Mouse (Mus musculus) CH12.LX (cell line): ENCODE measurements around the gene Mylk3. TPM values are rescaled to one million over a fixed set of nuclear protein-coding genes. Genes with fewer than 3 reads are reported as not detected.

ENCODE experiments used
- DNase-seq: peaks from one replicate; pipeline ENCODE4 v3.0.0-alpha.2; 2013; ENCODE audit errors: extremely low read depth
- H3K27ac ChIP-seq: 2 replicates; pipeline ENCODE4 v1.5.1; 2012; ENCODE audit warnings: low read depth, mild to moderate bottlenecking, control low read depth, moderate library complexity; ENCODE audit not compliant: insufficient read depth
- H3K27me3 ChIP-seq: replicated peaks from 2 replicates; pipeline ENCODE3; 2012; ENCODE audit warnings: inconsistent platforms
- H3K36me3 ChIP-seq, 2 experiments: replicated peaks in 1 of 2; 2 replicates each; pipeline versions ENCODE3 to v1.6.1; 2012; ENCODE audit warnings: inconsistent platforms in 1 of 2, low read length in 1 of 2, mild to moderate bottlenecking in 1 of 2, mixed read lengths in 1 of 2, moderate library complexity in 1 of 2; ENCODE audit not compliant: control insufficient read depth in 1 of 2, insufficient read depth in 1 of 2
- H3K4me1 ChIP-seq, 2 experiments: 2 replicates each; pipeline ENCODE4 v1.6.1; 2012; ENCODE audit warnings: inconsistent platforms in 1 of 2, moderate library complexity in 1 of 2; ENCODE audit not compliant: insufficient read depth in 2 of 2, control insufficient read depth in 1 of 2
- H3K4me2 ChIP-seq: 2 replicates; pipeline ENCODE4 v1.6.1; 2012; ENCODE audit warnings: low read depth, mild to moderate bottlenecking, control low read depth; ENCODE audit not compliant: poor library complexity, insufficient read depth, severe bottlenecking
- H3K4me3 ChIP-seq, 3 experiments: fragments of 150-350 bp in 1 of 3; sonication (generic) in 1 of 3; replicated peaks in 1 of 3; 2 replicates each; pipeline versions ENCODE3 to v1.5.1; 2011 to 2012; ENCODE audit warnings: low read depth in 2 of 3, low read length in 2 of 3, mild to moderate bottlenecking in 2 of 3, moderate library complexity in 2 of 3, control low read depth in 1 of 3, improper control_type of control experiment in 1 of 3, inconsistent platforms in 1 of 3, mixed read lengths in 1 of 3; ENCODE audit not compliant: poor library complexity in 1 of 3
- H3K79me2 ChIP-seq: replicated peaks from 2 replicates; pipeline ENCODE4 v1.6.1; 2012; ENCODE audit warnings: mild to moderate bottlenecking, moderate library complexity; ENCODE audit not compliant: control insufficient read depth, poor library complexity, insufficient read depth, severe bottlenecking; ENCODE audit errors: extremely low read depth
- H3K9ac ChIP-seq: 2 replicates; pipeline ENCODE4 v1.6.1; 2012; ENCODE audit warnings: low read depth, mild to moderate bottlenecking, control low read depth, moderate library complexity; ENCODE audit not compliant: insufficient read depth
- H3K9me3 ChIP-seq: replicated peaks from 2 replicates; pipeline ENCODE3; 2012; ENCODE audit warnings: low read length, inconsistent platforms, mixed read lengths
- CTCF ChIP-seq, 2 experiments: IDR thresholded peaks in 1 of 2; conservative IDR thresholded peaks in 1 of 2; 2 replicates each; pipeline ENCODE4 v1.5.1; 2011 to 2012; ENCODE audit warnings: low read depth in 2 of 2, low read length in 2 of 2, improper control_type of control experiment in 1 of 2, inconsistent platforms in 1 of 2, mild to moderate bottlenecking in 1 of 2, moderate library complexity in 1 of 2
- EP300 ChIP-seq: IDR thresholded peaks from 2 replicates; pipeline ENCODE4 v1.6.1; 2011; ENCODE audit warnings: low read length, improper control_type of control experiment
- JUN ChIP-seq: IDR thresholded peaks from 2 replicates; pipeline ENCODE4 v1.6.1; 2011; ENCODE audit warnings: low read depth, mild to moderate bottlenecking, low read length, improper control_type of control experiment, moderate library complexity; ENCODE audit not compliant: insufficient read depth
- JUND ChIP-seq: conservative IDR thresholded peaks from 2 replicates; pipeline ENCODE4 v1.6.1; 2011; ENCODE audit warnings: low read depth, low read length, improper control_type of control experiment
- MXI1 ChIP-seq: IDR thresholded peaks from 2 replicates; pipeline ENCODE4 v1.6.1; 2011; ENCODE audit warnings: mild to moderate bottlenecking, low read depth, low read length, improper control_type of control experiment
- MYC ChIP-seq: IDR thresholded peaks from 2 replicates; pipeline ENCODE4 v1.6.1; 2011; ENCODE audit warnings: low read depth, mild to moderate bottlenecking, improper control_type of control experiment, low read length
- NRF1 ChIP-seq: IDR thresholded peaks from 2 replicates; pipeline ENCODE4 v1.6.1; 2014; ENCODE audit warnings: low read depth, mild to moderate bottlenecking, inconsistent platforms, low read length, improper control_type of control experiment, moderate library complexity
- PAX5 ChIP-seq: IDR thresholded peaks from 2 replicates; pipeline ENCODE4 v1.6.1; 2012; ENCODE audit warnings: low read length, inconsistent platforms, mixed read lengths
- POLR2AphosphoS2 ChIP-seq: IDR thresholded peaks from 2 replicates; pipeline ENCODE4 v1.6.1; 2011; ENCODE audit warnings: low read depth, low read length, improper control_type of control experiment
- RCOR1 ChIP-seq: conservative IDR thresholded peaks from 2 replicates; pipeline ENCODE4 v1.6.1; 2012; ENCODE audit warnings: low read depth, mild to moderate bottlenecking, inconsistent platforms, low read length, improper control_type of control experiment
- TBP ChIP-seq: conservative IDR thresholded peaks from 2 replicates; pipeline ENCODE4 v1.6.1; 2011; ENCODE audit warnings: low read depth, low read length, improper control_type of control experiment
- UBTF ChIP-seq: IDR thresholded peaks from 2 replicates; pipeline ENCODE4 v1.6.1; 2012; ENCODE audit warnings: low read depth, mild to moderate bottlenecking, inconsistent platforms, low read length, improper control_type of control experiment, moderate library complexity
- USF1 ChIP-seq: IDR thresholded peaks from 2 replicates; pipeline ENCODE4 v1.6.1; 2014; ENCODE audit warnings: low read depth, mild to moderate bottlenecking, inconsistent platforms, low read length, improper control_type of control experiment
- ZMIZ1 ChIP-seq: IDR thresholded peaks from 2 replicates; pipeline ENCODE4 v1.6.1; 2012; ENCODE audit warnings: low read depth, mild to moderate bottlenecking, inconsistent platforms, low read length, improper control_type of control experiment
- dilution Hi-C: fragments of 300-500 bp; cut with MboI; formaldehyde crosslinking; loops from 2 replicates; pipeline ENCODE4 v1.14.3; 2020; ENCODE audit warnings: low sequenced_read_pairs; ENCODE audit not compliant: extremely low pct_unique_long_range_greater_than_20kb, extremely low pct_ligation_motif_present
- in situ Hi-C: fragments of 300-500 bp; cut with MboI; formaldehyde crosslinking; loops from 3 replicates; pipeline ENCODE4 v1.14.3; 2019; ENCODE audit warnings: low sequenced_read_pairs, low pct_ligation_motif_present, low pct_unique_long_range_greater_than_20kb, mixed read lengths
- polyA plus RNA-seq: library from polyadenylated mRNA; unstranded; fragments of >175 nt; gene quantifications from 2 replicates; pipeline ENCODE4 v1.2.1, GENCODE M21; 2012; ENCODE audit warnings: low read depth; ENCODE audit not compliant: insufficient read length
- total RNA-seq, 2 experiments: library from RNA; depleted of rRNA; stranded (reverse); fragments of 300-350 nt in 1 of 2; fragments of >200 nt in 1 of 2; gene quantifications; 2 replicates each; pipeline ENCODE4 v1.2.3; 2012 to 2014

Mylk3 gene
- total and polyA plus RNA-seq, 3 experiments = 0.07 to 0.08 TPM; not detected in 1

GRCm38 (mm10) chr8:85405961-85406360 is 19.8 kb upstream of the Mylk3 start:
- Histone ChIP-seq H3K9ac (no peak overlapping the region), H3K4me1 (peaks cover 4 to 6% of the 10 kb centered on the region in 2 experiments), H3K9me3 (no peaks in the 10 kb centered on the region), H3K4me3 (no peak overlapping the region), H3K36me3 (peaks cover 0 to 13% of the 10 kb centered on the region in 2 experiments), H3K27ac (no peak overlapping the region), H3K79me2 (no peaks in the 10 kb centered on the region)
- dilution Hi-C loops = no loop called here
- no peak for DNase-seq
- no peak for TF ChIP-seq JUND
- TF ChIP-seq NRF1 = no peak
- no peak for TF ChIP-seq POLR2AphosphoS2
- TF ChIP-seq TBP = no peak
- TF ChIP-seq EP300 = no peak
- no peak for TF ChIP-seq MXI1
- no peak for TF ChIP-seq MYC
- TF ChIP-seq CTCF (conservative IDR thresholded peaks at IDR 0.05 in 1 of 2, IDR thresholded peaks at IDR 0.05 in 1 of 2; ENCODE audit: low read depth in 2 of 2, low read length in 2 of 2) = no peak
- no peak for TF ChIP-seq PAX5
- no peak for TF ChIP-seq RCOR1
- TF ChIP-seq, all 38 proteins: peak for 0
- in situ Hi-C loops = no loop called here
- Histone ChIP-seq H3K27me3 (no peaks in the 10 kb centered on the region), H3K4me2 (no peak overlapping the region)

GRCm38 (mm10) chr8:85405418-85405817 is 19.3 kb upstream of the Mylk3 start:
- H3K9me3 ChIP-seq = no peaks in the 10 kb centered on the region
- dilution Hi-C loops (no loop called here), in situ Hi-C loops (no loop called here)
- TF ChIP-seq JUND = no peak
- TF ChIP-seq POLR2AphosphoS2 = no peak
- TF ChIP-seq UBTF = no peak
- no peak for TF ChIP-seq ZMIZ1
- no peak for TF ChIP-seq USF1
- no peak for DNase-seq
- no peaks in the 10 kb centered on the region for H3K27me3 ChIP-seq
- H3K27ac ChIP-seq = no peak overlapping the region
- H3K9ac ChIP-seq = no peak overlapping the region
- H3K36me3 ChIP-seq = peaks cover 0 to 10% of the 10 kb centered on the region in 2 experiments
- H3K4me2 ChIP-seq = no peak overlapping the region
- no peak overlapping the region for H3K4me3 ChIP-seq
- peaks cover 4 to 6% of the 10 kb centered on the region in 2 experiments for H3K4me1 ChIP-seq
- no peaks in the 10 kb centered on the region for H3K79me2 ChIP-seq

GRCm38 (mm10) chr8:85398548-85398947 is 12.4 kb upstream of the Mylk3 start:
- no peaks in the 10 kb centered on the region for H3K79me2 ChIP-seq
- dilution Hi-C loops = no loop called here
- in situ Hi-C loops = no loop called here
- no peak overlapping the region for H3K9ac ChIP-seq
- no peak for DNase-seq
- H3K27me3 ChIP-seq = no peaks in the 10 kb centered on the region
- no peak overlapping the region for H3K4me2 ChIP-seq
- TF ChIP-seq JUN (no peak), CTCF (conservative IDR thresholded peaks at IDR 0.05 in 1 of 2, IDR thresholded peaks at IDR 0.05 in 1 of 2; ENCODE audit: low read depth in 2 of 2, low read length in 2 of 2) (0 out of 4 replicates have a peak, but pooled peaks of 1 of the 2 experiments have one; percentile 13)
- no peaks in the 10 kb centered on the region for H3K9me3 ChIP-seq
- H3K36me3 ChIP-seq = no peaks in the 10 kb centered on the region
- H3K4me1 ChIP-seq = no peaks in the 10 kb centered on the region
- H3K27ac ChIP-seq = no peak overlapping the region
- H3K4me3 ChIP-seq = no peak overlapping the region
